Mouse (Mus musculus) cerebellum, adult (tissue): Measurements from ENCODE around the gene Cnot1.

ENCODE experiments used
- ATAC-seq: cut with Nextera tagmentation; 2 replicates; pipeline ENCODE4 v1.9.2; 2017; ENCODE audit warnings: mild to moderate bottlenecking, moderate library complexity, mixed read lengths; ENCODE audit not compliant: insufficient number of reproducible peaks, low FRiP score, low TSS enrichment

The Cnot1 gene

DNA sequence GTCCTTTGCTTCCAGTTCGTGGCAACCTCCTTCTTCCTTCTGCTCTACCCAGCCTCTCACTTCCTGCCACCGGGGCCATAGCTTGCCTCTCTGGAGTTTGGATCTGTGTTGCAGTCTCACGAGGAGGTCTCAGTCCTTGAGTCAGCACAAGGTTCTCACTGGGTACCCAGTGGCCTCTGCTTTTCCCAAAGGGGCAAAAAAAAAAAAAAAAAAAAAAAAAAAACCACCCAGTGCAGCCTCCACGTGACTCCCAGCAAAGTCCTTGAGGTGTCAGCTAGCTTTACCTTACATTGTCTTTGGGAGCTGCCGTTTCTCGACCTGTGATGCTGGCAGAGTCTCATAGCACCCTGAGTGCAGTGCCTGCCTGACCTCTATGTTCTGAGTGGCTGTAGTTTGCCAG is 109.1 kb downstream of the Cnot1 start:
- no peak for ATAC-seq

DNA sequence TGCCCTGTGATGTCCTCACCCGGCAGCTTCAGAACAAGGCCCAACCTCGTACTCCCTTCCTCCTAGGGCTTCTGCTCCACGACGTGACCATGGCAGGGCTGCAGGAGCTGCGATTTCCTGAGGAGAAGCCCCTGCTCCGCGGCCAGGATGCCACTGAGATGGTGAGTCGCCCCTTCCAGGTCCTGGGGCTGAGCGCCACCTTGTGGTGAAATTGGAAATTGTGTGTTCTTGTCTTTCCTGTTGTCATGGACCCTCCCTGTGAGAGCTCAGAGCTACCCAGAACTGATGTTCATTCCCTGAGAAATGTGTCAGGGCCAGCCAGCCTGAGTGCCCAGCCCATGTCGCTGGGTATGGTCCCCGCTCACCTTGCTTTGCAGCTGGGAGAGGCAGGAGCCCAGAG is 110.1 kb downstream of the Cnot1 start:
- peak; percentile 47 for ATAC-seq

DNA sequence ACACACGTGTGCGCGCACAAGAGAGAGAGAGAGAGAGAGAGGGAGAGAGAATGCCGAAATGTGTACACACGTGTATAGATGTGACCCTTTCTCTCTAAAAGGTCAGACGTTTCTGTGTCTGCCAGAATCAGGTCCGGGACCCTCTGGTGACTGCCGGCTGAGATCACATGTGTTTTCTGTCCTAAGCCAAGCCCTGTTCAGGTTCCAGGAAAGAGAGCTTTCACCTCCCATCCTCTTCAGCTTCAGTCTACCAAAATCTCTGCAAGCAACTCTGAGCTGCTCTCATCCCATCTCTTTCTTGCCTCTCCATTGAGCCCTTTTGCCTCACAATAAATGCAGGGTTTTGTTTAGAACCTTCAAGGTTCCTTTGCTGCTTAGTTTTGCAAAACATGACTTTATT is 110.6 kb downstream of the Cnot1 start:
- no peak for ATAC-seq

DNA sequence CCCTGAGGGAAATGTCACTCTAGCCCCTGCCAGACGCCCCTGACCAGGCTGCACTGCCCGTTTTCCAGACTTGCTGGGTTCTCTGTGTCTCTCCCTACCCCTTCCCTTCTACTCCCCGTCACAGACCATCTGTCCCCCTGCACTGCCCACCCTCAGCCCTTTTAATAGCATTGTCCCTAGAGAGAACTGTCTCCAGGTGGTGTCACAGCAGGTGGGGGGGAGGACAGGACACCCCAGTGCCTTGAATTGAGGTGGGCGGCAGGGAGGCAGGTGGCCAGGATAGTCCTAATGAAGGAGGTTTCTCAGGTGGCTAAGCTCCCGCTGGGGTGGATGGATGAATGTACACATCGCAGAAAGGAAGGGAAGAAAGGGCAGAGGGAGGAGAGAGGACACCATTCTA is 112.6 kb downstream of the Cnot1 start:
- no peak for ATAC-seq

DNA sequence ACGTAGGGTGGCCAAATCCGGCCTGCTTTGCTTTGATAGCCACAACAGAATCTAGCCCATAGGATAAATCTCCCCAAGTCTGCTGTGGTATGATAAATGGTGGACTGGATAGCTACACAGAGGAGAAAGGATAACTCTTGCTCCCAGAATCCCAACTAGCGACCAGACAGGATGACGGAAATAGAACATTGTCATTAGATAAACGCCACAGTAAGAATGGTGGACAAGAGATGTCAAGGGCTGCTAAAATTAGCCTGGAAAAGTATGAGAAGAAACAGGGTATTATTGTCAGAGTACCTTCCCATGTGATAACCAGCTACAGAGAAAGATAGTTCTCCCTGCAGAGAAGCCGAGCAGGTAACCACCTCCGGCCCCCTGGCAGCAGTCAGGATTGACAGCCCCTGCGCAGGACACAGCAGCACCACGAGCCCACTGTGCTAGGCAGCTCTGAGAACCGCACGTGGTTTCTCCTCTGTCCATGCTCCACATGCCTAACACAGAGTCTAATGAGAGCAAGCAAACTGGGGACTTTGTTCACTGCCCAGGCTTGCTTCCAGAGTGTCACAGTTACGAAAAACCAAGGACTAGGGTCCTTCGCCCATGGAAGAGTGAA is 116.2 kb downstream of the Cnot1 start:
- no peak for ATAC-seq

DNA sequence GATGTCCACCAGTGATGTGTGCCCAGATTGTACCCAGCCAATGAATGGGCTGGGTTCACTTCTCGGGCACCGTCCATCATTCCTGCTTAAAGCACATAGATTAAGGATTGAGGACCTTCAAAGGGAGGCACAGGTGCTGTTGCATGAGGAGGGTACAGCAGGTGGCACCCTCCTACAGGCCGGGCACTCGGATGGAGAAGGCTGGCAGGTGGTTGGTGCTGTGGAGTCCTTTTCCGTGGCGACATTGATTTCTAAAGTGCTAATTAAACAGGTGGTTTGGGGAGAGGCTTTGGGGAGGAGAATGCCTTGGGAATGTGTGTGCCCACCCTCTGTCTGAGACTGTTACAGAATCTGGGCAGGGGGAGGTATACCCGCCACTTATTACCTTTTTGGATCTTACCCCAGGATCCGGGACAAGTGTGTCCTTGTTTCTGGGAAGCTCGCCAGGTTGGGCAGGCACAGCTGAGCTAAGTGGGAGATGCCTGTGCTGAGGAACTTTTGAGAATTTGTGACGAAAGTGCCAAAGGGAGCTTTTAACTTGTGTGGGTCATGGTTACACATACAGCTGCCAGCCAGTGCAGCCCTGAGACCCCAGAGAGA is 119.1 kb downstream of the Cnot1 start:
- no peak for ATAC-seq

DNA sequence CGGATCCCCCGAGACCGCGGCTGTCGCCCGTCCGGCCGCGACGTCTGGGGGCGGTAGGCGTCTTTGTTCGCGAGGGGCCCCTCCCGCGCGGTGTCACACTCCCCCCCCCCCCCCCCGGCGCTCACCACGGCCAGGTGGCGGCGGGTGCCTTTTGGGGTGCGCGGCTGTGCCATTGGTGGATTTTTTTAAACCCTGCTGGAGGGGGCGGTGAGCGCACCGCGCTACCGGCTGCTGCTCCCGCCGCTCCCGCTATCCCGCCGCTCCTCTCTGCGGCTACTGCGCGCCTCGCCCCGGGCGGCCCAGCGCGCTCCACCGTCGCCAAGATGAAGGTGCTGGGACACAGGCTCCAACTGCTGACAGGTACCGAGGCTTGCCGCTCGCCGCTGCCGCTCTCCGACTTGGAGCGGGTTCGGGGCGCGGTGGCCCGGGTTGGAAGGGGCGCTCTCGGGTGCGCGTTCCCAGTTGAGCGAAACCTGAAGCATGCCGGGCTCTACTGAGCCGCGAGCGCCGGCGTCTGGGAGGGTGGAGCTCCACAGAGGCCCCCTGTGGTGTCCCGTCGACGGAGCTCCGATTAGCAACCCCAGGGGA is 129.1 kb downstream of the Cnot1 start:
- peak; percentile 18; the same call in 1 of the 2 replicates for ATAC-seq

DNA sequence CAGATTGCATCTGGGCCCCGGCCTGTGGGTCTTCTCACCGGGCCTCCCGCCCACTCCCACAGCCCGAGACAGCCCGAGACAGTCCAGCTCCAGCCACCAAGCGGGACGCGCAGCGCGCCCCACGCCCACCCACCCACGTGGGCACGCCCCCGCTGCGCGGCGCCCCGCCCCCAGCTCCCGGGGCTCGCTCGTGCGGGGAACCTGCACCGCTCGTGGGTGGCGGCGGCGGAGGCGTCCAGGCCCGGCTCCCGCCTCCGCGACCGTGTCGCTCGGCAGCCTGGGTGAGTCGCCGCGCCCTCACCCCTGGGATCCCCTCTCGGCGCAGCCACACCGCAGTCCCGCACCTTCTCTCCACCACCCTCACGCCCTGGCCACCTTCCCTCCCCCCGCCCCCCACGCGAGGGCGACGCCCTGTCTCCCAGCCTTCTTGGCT is 129.7 kb downstream of the Cnot1 start:
- ATAC-seq: peak; percentile 29; the same call in 1 of the 2 replicates

DNA sequence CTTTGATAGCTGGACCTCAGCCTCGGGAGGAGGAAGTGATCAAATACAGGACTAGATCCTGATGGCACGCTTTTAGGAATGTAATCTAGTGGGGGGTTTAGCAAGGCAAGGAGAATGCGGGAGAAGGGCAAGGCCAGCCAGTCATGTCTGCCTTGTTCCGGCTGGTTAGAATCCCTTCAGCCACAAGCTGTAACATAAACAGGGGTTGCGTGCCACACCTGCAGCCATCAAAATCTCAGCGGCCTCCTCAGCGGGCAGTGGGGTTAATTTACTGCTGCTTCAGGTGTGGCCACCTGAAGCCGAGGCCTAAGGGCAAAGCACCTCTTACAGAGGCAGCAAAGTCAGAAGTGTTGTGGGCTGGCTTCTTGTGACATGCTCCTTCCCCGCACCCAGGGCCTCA is 130.6 kb downstream of the Cnot1 start, which contains the start of gene Ndrg4:
TSS of gene Ndrg4 (plus strand) at position 350 of the 400 bp plus-strand sequence.
- ATAC-seq: no peak

DNA sequence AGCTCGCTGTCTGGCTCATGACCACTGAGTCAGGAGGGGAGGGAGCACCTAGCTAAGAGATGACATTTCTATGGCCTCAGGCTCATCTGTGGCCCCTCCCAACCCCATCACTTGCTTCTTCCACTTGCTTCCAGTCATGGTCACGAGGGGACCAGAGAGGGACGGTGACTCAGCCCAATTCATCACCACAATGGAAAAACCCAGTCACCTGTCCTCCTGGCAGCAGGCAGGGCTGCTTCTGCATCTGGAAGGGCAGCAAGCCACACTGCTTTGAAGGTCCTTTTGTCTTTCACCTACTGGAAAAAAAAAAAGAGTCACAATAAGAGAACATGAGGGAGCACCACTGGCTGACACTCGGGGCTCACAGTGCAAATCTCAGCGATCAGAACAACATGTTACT is 134.5 kb downstream of the Cnot1 start:
- ATAC-seq: no peak

DNA sequence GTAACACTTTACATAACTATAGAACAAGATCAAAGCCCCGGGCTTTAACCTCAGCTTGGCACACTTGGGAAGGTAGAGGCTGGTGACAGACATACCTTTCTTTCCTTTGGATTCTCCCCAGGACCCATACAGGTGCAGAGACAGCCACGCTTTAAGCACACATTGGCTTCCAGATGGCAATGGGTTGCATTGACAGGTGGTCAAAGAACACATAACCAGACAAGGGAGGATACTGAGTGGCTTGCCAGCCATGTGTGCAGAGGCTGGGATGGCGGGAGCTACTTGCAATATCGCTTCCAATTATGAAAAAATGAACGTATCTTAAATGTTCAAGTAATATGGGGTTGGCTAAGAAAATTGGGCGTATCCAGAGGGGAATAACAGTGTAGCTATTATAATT is 135.4 kb downstream of the Cnot1 start:
- no peak for ATAC-seq

DNA sequence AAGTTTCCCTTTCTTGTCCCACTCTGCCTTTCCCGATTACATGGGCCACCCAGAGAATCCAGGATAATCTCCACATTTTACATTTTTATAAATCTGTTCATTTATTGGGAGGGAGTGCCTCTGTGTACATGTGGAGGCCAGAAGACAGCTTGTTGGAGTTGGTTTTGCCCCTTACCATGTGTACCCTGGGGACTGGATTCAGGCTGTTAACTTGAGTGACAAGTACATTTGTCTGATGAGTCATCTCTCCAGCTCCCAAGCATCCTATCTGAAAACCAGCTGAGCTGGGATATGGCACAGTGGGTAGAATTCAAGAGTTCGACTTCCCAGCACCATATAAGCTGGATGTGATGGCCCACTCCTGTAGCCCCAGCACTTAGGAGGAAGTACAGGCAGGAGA is 137.3 kb downstream of the Cnot1 start:
- no peak for ATAC-seq
